Mouse (Mus musculus) liver, embryonic 16.5 days (tissue): ENCODE measurements around the gene Nsun2. TPM values are rescaled to one million over a fixed set of nuclear protein-coding genes. Genes with fewer than 3 reads are reported as not detected.

Experiments used
- ATAC-seq: fragments of 200-750 bp; cut with Nextera tagmentation; 2 replicates; pipeline ENCODE4 v1.8.0; 2017; ENCODE audit warnings: low read depth, mild to moderate bottlenecking, moderate number of reproducible peaks, moderate library complexity
- H3K27ac ChIP-seq: fragments of 300-500 bp; sonication (generic); 2 replicates; pipeline ENCODE4 v1.5.1; 2014; ENCODE audit warnings: mild to moderate bottlenecking, low read length
- H3K27me3 ChIP-seq: fragments of 300-500 bp; sonication (generic); 2 replicates; pipeline ENCODE4 v1.6.1; 2014; ENCODE audit warnings: low read depth, low read length, mixed read lengths; ENCODE audit not compliant: control insufficient read depth, insufficient read depth
- H3K36me3 ChIP-seq: fragments of 300-500 bp; sonication (generic); 2 replicates; pipeline ENCODE4 v1.6.1; 2014; ENCODE audit warnings: mild to moderate bottlenecking; ENCODE audit not compliant: control insufficient read depth, insufficient read depth
- H3K4me1 ChIP-seq: fragments of 300-500 bp; sonication (generic); 2 replicates; pipeline ENCODE4 v1.6.1; 2014; ENCODE audit warnings: low read depth, low read length, mixed read lengths; ENCODE audit not compliant: control insufficient read depth
- H3K4me2 ChIP-seq: fragments of 300-500 bp; sonication (generic); 2 replicates; pipeline ENCODE4 v1.6.1; 2014; ENCODE audit warnings: low read depth, low read length, mixed read lengths
- H3K4me3 ChIP-seq: fragments of 300-500 bp; sonication (generic); 2 replicates; pipeline ENCODE4 v1.5.1; 2014; ENCODE audit warnings: low read depth, mild to moderate bottlenecking, low read length
- H3K9ac ChIP-seq: fragments of 300-500 bp; sonication (generic); 2 replicates; pipeline ENCODE4 v1.6.1; 2014; ENCODE audit warnings: low read depth, low read length
- H3K9me3 ChIP-seq: fragments of 300-500 bp; sonication (generic); replicated peaks from 2 replicates; pipeline ENCODE4 v1.6.1; 2016; ENCODE audit warnings: low read length; ENCODE audit not compliant: control insufficient read depth
- WGBS: fragments of 180-500 bp; shearing (Covaris S2); extraction: QIAGEN DNeasy Blood & Tissue Kit; methylation state at CpG from one replicate; pipeline ENCODE4 v1.1.7; 2014; ENCODE audit not compliant: insufficient replicate concordance; 5-methylcytosine and 5-hydroxymethylcytosine counted together
- polyA plus RNA-seq: library from polyadenylated mRNA; unstranded; fragments of >200 nt; fragmentation: Nextera tagmentation; extraction: Ambion mirVana; gene quantifications from 2 replicates; pipeline ENCODE4 v1.2.1, GENCODE M21; 2015

Gene Nsun2
- polyA plus RNA-seq, 1 experiment from 2014 or later, result 71.2 TPM

GRCm38 (mm10) chr13:69644427-69645166 is 111.1 kb downstream of the Nsun2 start:
- ATAC-seq, result peak; percentile 74
- Histone ChIP-seq H3K36me3 (0 out of 2 replicates have a peak, but pooled peaks cover 3% of the 10 kb centered on the region), H3K9ac (no peak overlapping the region), H3K4me2 (peak overlapping the region; percentile 24; the same call in 1 of the 2 replicates), H3K4me3 (no peak overlapping the region), H3K9me3 (no peaks in the 10 kb centered on the region), H3K27ac (no peak overlapping the region), H3K27me3 (no peaks in the 10 kb centered on the region), H3K4me1 (peaks cover 2% of the 10 kb centered on the region; the same call in 1 of the 2 replicates)
- WGBS, result 56% methylated on average over 13 of the region's 13 CpGs

DNA sequence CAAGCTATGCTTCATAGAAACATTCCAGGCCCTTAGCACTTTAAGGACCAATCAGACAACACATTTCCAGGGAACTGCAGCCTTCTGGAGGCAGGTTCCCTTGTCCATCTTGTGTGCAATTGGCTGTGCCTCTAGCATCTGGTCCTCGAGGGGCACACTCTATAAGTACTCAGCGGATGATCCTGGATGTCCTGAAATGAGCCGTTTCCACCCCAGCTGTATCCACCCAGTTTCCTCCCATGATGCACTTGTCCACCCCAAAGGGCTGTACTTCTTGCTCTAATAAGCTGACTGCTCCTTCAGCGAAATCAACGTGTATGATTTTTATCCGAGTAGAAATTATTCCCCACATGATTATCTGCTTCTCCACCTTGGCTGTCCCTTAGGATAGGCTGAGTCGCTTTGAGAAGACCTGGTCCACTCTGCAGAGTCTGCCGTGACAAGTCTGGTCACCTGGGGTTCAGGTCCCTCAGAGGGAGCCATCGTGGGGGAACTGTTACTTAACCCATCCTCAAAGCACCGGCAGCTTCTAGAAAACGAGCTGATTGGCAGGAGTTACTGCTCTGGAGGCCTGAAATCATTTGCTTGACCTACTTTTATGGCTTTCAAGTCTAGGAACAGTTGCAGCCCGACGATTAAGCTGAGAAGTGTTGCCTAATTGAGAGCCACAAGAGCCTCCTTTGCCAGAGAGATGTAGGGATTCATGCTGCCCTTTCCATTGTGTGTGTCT is 112.3 kb downstream of the Nsun2 start:
- 55% methylated on average over 13 of the region's 13 CpGs for WGBS
- no peak overlapping the region for H3K4me2 ChIP-seq
- H3K27me3 ChIP-seq, result no peaks in the 10 kb centered on the region
- H3K9me3 ChIP-seq, result no peaks in the 10 kb centered on the region
- peaks cover 2% of the 10 kb centered on the region; the same call in 1 of the 2 replicates for H3K4me1 ChIP-seq
- H3K9ac ChIP-seq, result no peak overlapping the region
- no peak overlapping the region for H3K4me3 ChIP-seq
- no peak for ATAC-seq
- H3K36me3 ChIP-seq, result no peaks in the 10 kb centered on the region
- H3K27ac ChIP-seq, result no peak overlapping the region

- no peak overlapping the region for H3K4me3 ChIP-seq
- 68% methylated on average over 9 of the region's 9 CpGs for WGBS
- H3K9ac ChIP-seq, result no peak overlapping the region
- H3K27ac ChIP-seq, result no peak overlapping the region
- no peak overlapping the region for H3K4me2 ChIP-seq
- H3K4me1 ChIP-seq, result peaks cover 2% of the 10 kb centered on the region; the same call in 1 of the 2 replicates
- H3K36me3 ChIP-seq, result no peaks in the 10 kb centered on the region
- ATAC-seq, result no peak
- no peaks in the 10 kb centered on the region for H3K27me3 ChIP-seq
- H3K9me3 ChIP-seq, result no peaks in the 10 kb centered on the region
Observed at GRCm38 (mm10) chr13:69646481-69646880, 112.9 kb downstream of the Nsun2 start.

DNA sequence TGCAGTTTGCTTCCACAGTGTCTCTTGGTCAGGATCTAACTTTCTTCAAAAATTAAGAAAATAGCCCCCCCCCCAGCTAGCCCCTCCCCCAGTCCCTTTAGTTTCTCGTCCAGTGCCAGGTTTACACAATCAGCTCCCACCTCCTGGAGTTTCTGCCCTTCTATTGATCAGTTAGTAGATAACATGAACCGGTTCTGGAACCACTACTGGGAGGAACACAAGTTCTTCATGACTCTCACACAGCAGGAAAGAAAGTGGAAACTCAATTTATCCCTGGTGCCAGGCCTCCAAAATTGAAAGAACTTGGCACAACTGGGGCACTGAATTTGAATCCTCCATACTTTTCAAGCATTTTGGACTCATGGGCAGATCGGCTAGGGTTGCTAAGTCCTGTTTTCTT is 121.0 kb downstream of the Nsun2 start:
- no peaks in the 10 kb centered on the region for H3K27me3 ChIP-seq
- WGBS, result 51% methylated on average over 3 of the region's 3 CpGs
- no peak overlapping the region for H3K27ac ChIP-seq
- no peaks in the 10 kb centered on the region for H3K9me3 ChIP-seq
- H3K4me3 ChIP-seq, result no peak overlapping the region
- no peak for ATAC-seq
- H3K9ac ChIP-seq, result no peak overlapping the region
- no peak overlapping the region for H3K4me2 ChIP-seq
- H3K36me3 ChIP-seq, result no peaks in the 10 kb centered on the region
- H3K4me1 ChIP-seq, result no peaks in the 10 kb centered on the region

DNA sequence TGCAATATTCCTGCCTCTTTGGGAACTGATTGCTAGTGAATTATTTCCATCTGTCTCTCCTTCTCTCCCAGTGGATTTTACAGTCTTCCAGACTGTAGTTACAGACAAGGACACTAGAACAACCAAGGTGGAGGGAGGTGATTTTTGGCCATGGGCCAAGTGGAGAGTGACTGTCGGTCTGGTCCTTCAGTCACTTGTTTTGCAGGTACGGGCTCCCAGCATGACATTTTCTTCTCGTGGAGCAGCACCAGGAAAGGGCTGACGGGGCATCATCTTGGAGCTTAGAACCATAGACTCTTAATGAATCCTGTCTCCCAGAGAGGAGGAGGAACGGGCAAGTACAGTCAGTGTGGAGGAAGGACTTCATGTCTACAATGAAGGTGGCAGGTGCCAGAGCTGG is 138.6 kb downstream of the Nsun2 start:
- ATAC-seq, result no peak
- Histone ChIP-seq H3K27me3 (no peaks in the 10 kb centered on the region), H3K4me2 (no peak overlapping the region), H3K9ac (no peak overlapping the region), H3K27ac (no peak overlapping the region), H3K4me3 (no peak overlapping the region), H3K9me3 (no peaks in the 10 kb centered on the region), H3K36me3 (no peaks in the 10 kb centered on the region), H3K4me1 (no peaks in the 10 kb centered on the region)
- WGBS, result 65% methylated on average over 5 of the region's 5 CpGs

- no peaks in the 10 kb centered on the region for H3K27me3 ChIP-seq
- no peaks in the 10 kb centered on the region for H3K4me1 ChIP-seq
- H3K9ac ChIP-seq, result no peak overlapping the region
- no peak overlapping the region for H3K4me2 ChIP-seq
- H3K36me3 ChIP-seq, result no peaks in the 10 kb centered on the region
- H3K27ac ChIP-seq, result no peak overlapping the region
- WGBS, result 57% methylated on average over 10 of the region's 10 CpGs
- no peaks in the 10 kb centered on the region for H3K9me3 ChIP-seq
- no peak for ATAC-seq
- H3K4me3 ChIP-seq, result no peak overlapping the region
Observed at GRCm38 (mm10) chr13:69672565-69672964, 139.0 kb downstream of the Nsun2 start.

- Histone ChIP-seq H3K27me3 (no peaks in the 10 kb centered on the region), H3K4me3 (no peak overlapping the region), H3K27ac (no peak overlapping the region), H3K4me2 (no peak overlapping the region), H3K9me3 (no peaks in the 10 kb centered on the region), H3K9ac (no peak overlapping the region), H3K4me1 (no peaks in the 10 kb centered on the region), H3K36me3 (no peaks in the 10 kb centered on the region)
- 52% methylated on average over 5 of the region's 5 CpGs for WGBS
- ATAC-seq, result no peak
Observed at GRCm38 (mm10) chr13:69673197-69673920, 139.8 kb downstream of the Nsun2 start.

DNA sequence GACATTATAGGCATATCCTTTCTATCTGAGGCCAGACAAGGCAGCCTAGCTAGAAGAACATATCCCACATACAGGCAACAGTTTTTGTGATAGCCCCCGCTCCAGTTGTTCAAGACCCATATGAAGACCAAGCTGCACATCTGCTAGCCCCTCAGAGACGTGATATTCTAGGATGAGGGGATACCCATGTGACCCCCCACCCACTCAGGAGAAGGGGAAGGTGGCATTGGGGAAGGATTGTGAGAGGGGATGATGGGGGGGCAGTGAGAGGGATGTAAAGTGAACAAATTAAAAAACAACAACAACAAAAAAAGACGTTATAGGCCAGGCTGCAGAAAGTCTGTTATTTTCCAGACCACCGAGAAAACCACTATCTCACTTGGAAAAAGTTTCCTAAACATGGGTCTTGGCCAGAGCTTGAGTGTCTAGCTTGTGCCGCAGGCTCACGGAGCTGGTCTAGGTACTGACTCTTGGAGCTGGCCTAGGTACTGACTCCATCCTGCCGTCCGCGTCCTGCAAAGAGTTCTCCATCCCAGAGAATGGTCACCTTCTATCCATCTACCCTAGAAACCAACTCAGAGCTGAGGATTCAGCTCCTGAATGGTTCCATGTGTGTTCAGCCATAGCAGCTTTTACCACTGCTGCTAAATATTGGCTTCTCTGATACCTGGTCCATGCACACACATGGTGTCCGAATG is 140.5 kb downstream of the Nsun2 start:
- Histone ChIP-seq H3K4me2 (no peak overlapping the region), H3K27me3 (no peaks in the 10 kb centered on the region), H3K9ac (no peak overlapping the region), H3K9me3 (no peaks in the 10 kb centered on the region), H3K4me3 (no peak overlapping the region), H3K36me3 (no peaks in the 10 kb centered on the region), H3K27ac (no peak overlapping the region), H3K4me1 (no peaks in the 10 kb centered on the region)
- 45% methylated on average over 10 of the region's 10 CpGs for WGBS
- no peak for ATAC-seq
